ENCODE assay signal across 7 mouse cellular contexts in genomic region chr11:77981609-77982440, GRCm38 (mm10). TPM values are rescaled to one million over a fixed set of nuclear protein-coding genes. Genes with fewer than 3 reads are reported as not detected.
A peak's percentile ranks its signal among the peaks of the same experiment; 100 is the strongest.
DNase-seq lines count a peak whose midpoint lies in the region; ATAC-seq lines count a peak whose summit lies in the region.

No protein-coding gene starts in this region.

- no peaks in the 10 kb centered on the region for H3K36me3 ChIP-seq in intestine, embryonic 15.5 days
- peaks cover 22% of the 10 kb centered on the region for H3K36me3 ChIP-seq in midbrain, embryonic 10.5 days

- H3K4me2 ChIP-seq in intestine, embryonic 15.5 days (replicated peaks): peak overlapping the region; percentile 56

- peaks cover 17% of the 10 kb centered on the region; the same call in 1 of the 2 replicates for H3K27me3 ChIP-seq in intestine, embryonic 15.5 days (replicated peaks)
- peaks cover 9% of the 10 kb centered on the region; the same call in 1 of the 2 replicates for H3K27me3 ChIP-seq in midbrain, embryonic 10.5 days (ENCODE audit: low read depth, poor library complexity, severe bottlenecking)

- peak; percentile 87 for ATAC-seq in intestine, embryonic 15.5 days

- peak overlapping the region; percentile 36 for H3K9ac ChIP-seq in intestine, embryonic 15.5 days

- peaks cover 16% of the 10 kb centered on the region for H3K4me1 ChIP-seq in intestine, embryonic 15.5 days (replicated peaks)
- H3K4me1 ChIP-seq in midbrain, embryonic 10.5 days: peaks cover 30% of the 10 kb centered on the region

- peak; percentile 97 for DNase-seq in adrenal gland, adult 8-10 months
- DNase-seq in embryo, embryonic 11.5 days (ENCODE audit: low read depth, low spot score): peak; percentile 97
- peak; percentile 81 to 84 for DNase-seq in gastrocnemius, postnatal 36 days
- peak; percentile 96 to 100 for DNase-seq in left cerebral cortex, postnatal 25 days (ENCODE audit: low spot score in 2 of 2)
- peak; percentile 95 for DNase-seq in midbrain, embryonic 10.5 days (ENCODE audit: low spot score)
- DNase-seq in right cerebral cortex, postnatal 4 days: peak; percentile 79

- under 1% methylated on average over 29 of the region's 29 CpGs for WGBS in intestine, embryonic 15.5 days
- WGBS in midbrain, embryonic 10.5 days: under 1% methylated on average over 29 of the region's 29 CpGs

- intact Hi-C loops in gastrocnemius, postnatal 36 days (cut with DNase I): loop anchor here (5.0 kb wide), 1 partner anchor 195 kb away; the partner anchor contains the start of genes Nek8 and Tlcd1
- intact Hi-C loops in left cerebral cortex, postnatal 25 days (cut with DNase I): loop anchor here (2.0 kb wide), 1 partner anchor 197 kb away; no protein-coding TSS in a partner anchor

- H3K9me3 ChIP-seq in intestine, embryonic 15.5 days: no peaks in the 10 kb centered on the region
- H3K9me3 ChIP-seq in midbrain, embryonic 10.5 days (replicated peaks): no peaks in the 10 kb centered on the region

- peak overlapping the region; percentile 100 for H3K4me3 ChIP-seq in intestine, embryonic 15.5 days (replicated peaks)
- H3K4me3 ChIP-seq in midbrain, embryonic 10.5 days: peak overlapping the region; percentile 76

- peak overlapping the region; percentile 97 for H3K27ac ChIP-seq in intestine, embryonic 15.5 days
- H3K27ac ChIP-seq in midbrain, embryonic 10.5 days (replicated peaks): peak overlapping the region; percentile 92

RNA-seq across cellular contexts. Expression of gene Phf12, which starts 0.7 kb away (rescaled TPM):
- total RNA-seq in adrenal gland, adult 8-10 months (2022): 10 to 100 TPM; 50.6 to 78.2 (median 63.1) TPM
- 10 to 100 TPM; 10.7 to 14.1 TPM for total RNA-seq in gastrocnemius, postnatal 36 days (2021)
- polyA plus RNA-seq in intestine, embryonic 15.5 days (2015; fragmentation: Nextera tagmentation; extraction: Ambion mirVana): 12.8 and 13.5 TPM in 2 replicates
- 10 to 100 TPM; 50.5 to 51.4 TPM for total RNA-seq in left cerebral cortex, postnatal 25 days (2021)
- polyA plus RNA-seq in midbrain, embryonic 10.5 days (2016; fragmentation: Nextera tagmentation; extraction: Ambion mirVana): 15.8 and 19.0 TPM in 2 replicates

RNA-seq across cellular contexts. Expression of gene Dhrs13, which starts 50.3 kb away (rescaled TPM):
- 10 to 100 TPM; 11.0 to 23.6 (median 14.4) TPM for total RNA-seq in adrenal gland, adult 8-10 months (2022)
- total RNA-seq in gastrocnemius, postnatal 36 days (2021): 1 to 10 TPM in 1 of 2 experiments, under 1 TPM in 1; 0.94 to 1.9 TPM
- polyA plus RNA-seq in intestine, embryonic 15.5 days (2015; fragmentation: Nextera tagmentation; extraction: Ambion mirVana): 18.0 and 18.3 TPM in 2 replicates
- 1 to 10 TPM; 7.9 to 8.9 TPM for total RNA-seq in left cerebral cortex, postnatal 25 days (2021)
- polyA plus RNA-seq in midbrain, embryonic 10.5 days (2016; fragmentation: Nextera tagmentation; extraction: Ambion mirVana): 16.7 and 17.7 TPM in 2 replicates

RNA-seq across cellular contexts. Expression of gene Sez6, which starts 51.2 kb away (rescaled TPM):
- 1 to 10 TPM; 3.1 to 6.8 (median 4.0) TPM for total RNA-seq in adrenal gland, adult 8-10 months (2022)
- total RNA-seq in gastrocnemius, postnatal 36 days (2021): under 1 TPM in 1 of 2 experiments, not detected in 1; 0.10 TPM
- polyA plus RNA-seq in intestine, embryonic 15.5 days (2015; fragmentation: Nextera tagmentation; extraction: Ambion mirVana): 0.95 and 1.2 TPM in 2 replicates
- 100 to 1,000 TPM; 145 to 168 TPM for total RNA-seq in left cerebral cortex, postnatal 25 days (2021)
- polyA plus RNA-seq in midbrain, embryonic 10.5 days (2016; fragmentation: Nextera tagmentation; extraction: Ambion mirVana): 3.5 and 7.1 TPM in 2 replicates

RNA-seq across cellular contexts. Expression of gene Flot2, which starts 55.9 kb away (rescaled TPM):
- total RNA-seq in adrenal gland, adult 8-10 months (2022): 100 to 1,000 TPM in 2 of 4 experiments, 10 to 100 TPM in 2; 86.1 to 115 (median 101) TPM
- 10 to 100 TPM; 51.7 to 55.6 TPM for total RNA-seq in gastrocnemius, postnatal 36 days (2021)
- 44.0 and 44.2 TPM in 2 replicates for polyA plus RNA-seq in intestine, embryonic 15.5 days (2015; fragmentation: Nextera tagmentation; extraction: Ambion mirVana)
- 10 to 100 TPM; 95.5 to 96.8 TPM for total RNA-seq in left cerebral cortex, postnatal 25 days (2021)
- polyA plus RNA-seq in midbrain, embryonic 10.5 days (2016; fragmentation: Nextera tagmentation; extraction: Ambion mirVana): 75.7 and 76.4 TPM in 2 replicates

Comparison
In these comparisons a context has a peak if more than half of its experiments do, and no peak if none do; other contexts are left out.
1. Peak in every context shown above with its lines: DNase-seq, ATAC-seq, H3K4me3 ChIP-seq and H3K27ac ChIP-seq.
2. RNA of gene Sez6, which starts 51.2 kb away (total RNA-seq): 145 to 168 TPM in left cerebral cortex, postnatal 25 days; 3.1 to 6.8 TPM in adrenal gland, adult 8-10 months and 0.10 TPM in gastrocnemius, postnatal 36 days; every median in the first group is over 10 times any median in the second.